Mouse (Mus musculus): Measurements from ENCODE around the gene Dmwd. TPM values are rescaled to one million over a fixed set of nuclear protein-coding genes. Genes with fewer than 3 reads are reported as not detected.
"Not testable (repeated sequence)": the region's sequence is repeated elsewhere in the genome, so short reads cannot be mapped to it uniquely, and the experiment has no call there.

Gene Dmwd
- polyA plus RNA-seq, 1 experiment, result 26.6 TPM

GRCm38 (mm10) chr7:19068707-19069106 lies 7.3 kb upstream of the Dmwd start:
- 2% methylated on average over 2 of the region's 2 CpGs for WGBS
- Histone ChIP-seq H3K4me3 (ENCODE audit: extremely low read depth, insufficient read depth, insufficient read length) (no peak overlapping the region), H3K4me1 (ENCODE audit: control insufficient read depth, insufficient read depth, insufficient read length) (no peaks in the 10 kb centered on the region), H3K27me3 (ENCODE audit: control insufficient read depth, insufficient read depth, low read length) (peaks cover 11% of the 10 kb centered on the region), H3K27ac (ENCODE audit: insufficient read depth, low read length) (no peak overlapping the region), H3K36me3 (ENCODE audit: control insufficient read depth, insufficient read depth, low read length) (no peaks in the 10 kb centered on the region)
- peak; percentile 57 to 69 for DNase-seq (ENCODE audit: low read depth in 1 of 2, low spot score in 2 of 2)
- TF ChIP-seq POLR2A (IDR thresholded peaks at IDR 0.05; ENCODE audit: low read depth, low read length), result no peak
- peak; percentile 78; the same call in 1 of the 2 replicates for TF ChIP-seq CTCF (IDR thresholded peaks at IDR 0.05; ENCODE audit: extremely low read depth, insufficient read depth, insufficient read length, insufficient replicate concordance)

DNA sequence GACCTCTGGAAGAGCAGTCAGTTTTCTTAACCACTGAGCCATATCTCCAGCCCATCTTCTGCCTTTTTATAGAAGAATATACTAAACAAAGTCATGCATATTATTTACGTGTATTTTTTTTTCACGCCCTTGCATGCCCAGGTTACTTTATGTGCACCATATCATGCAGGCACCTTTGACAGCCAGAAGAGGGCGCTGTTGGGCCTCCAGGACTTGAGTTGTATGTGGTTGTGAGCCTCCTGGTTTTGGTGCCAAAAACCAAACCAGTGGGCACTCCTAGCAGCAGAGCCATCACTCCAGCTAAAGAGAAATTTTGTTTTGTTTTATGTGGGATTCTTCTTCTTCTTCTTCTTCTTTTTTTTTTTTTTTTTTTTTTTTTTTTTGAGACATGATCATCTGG lies 6.5 kb upstream of the Dmwd start:
- TF ChIP-seq CTCF (IDR thresholded peaks at IDR 0.05; ENCODE audit: extremely low read depth, insufficient read depth, insufficient read length, insufficient replicate concordance), result peak; percentile 23; the same call in 1 of the 2 replicates
- TF ChIP-seq POLR2A (IDR thresholded peaks at IDR 0.05; ENCODE audit: low read depth, low read length), result no peak
- H3K27me3 ChIP-seq (ENCODE audit: control insufficient read depth, insufficient read depth, low read length), result peaks cover 13% of the 10 kb centered on the region
- H3K4me3 ChIP-seq (ENCODE audit: extremely low read depth, insufficient read depth, insufficient read length), result no peak overlapping the region
- 52% methylated on average over 3 of the region's 3 CpGs for WGBS
- DNase-seq (ENCODE audit: low read depth in 1 of 2, low spot score in 2 of 2), result no peak
- no peaks in the 10 kb centered on the region for H3K4me1 ChIP-seq (ENCODE audit: control insufficient read depth, insufficient read depth, insufficient read length)
- no peak overlapping the region for H3K27ac ChIP-seq (ENCODE audit: insufficient read depth, low read length)
- no peaks in the 10 kb centered on the region for H3K36me3 ChIP-seq (ENCODE audit: control insufficient read depth, insufficient read depth, low read length)

- not testable (repeated sequence) for H3K36me3 ChIP-seq (ENCODE audit: control insufficient read depth, insufficient read depth, low read length); H3K4me3 ChIP-seq (ENCODE audit: extremely low read depth, insufficient read depth, insufficient read length); H3K4me1 ChIP-seq (ENCODE audit: control insufficient read depth, insufficient read depth, insufficient read length); DNase-seq (ENCODE audit: low read depth in 1 of 2, low spot score in 2 of 2); H3K27ac ChIP-seq (ENCODE audit: insufficient read depth, low read length)
- WGBS, result 34% methylated on average over 3 of the region's 3 CpGs
- peaks cover 17% of the 10 kb centered on the region for H3K27me3 ChIP-seq (ENCODE audit: control insufficient read depth, insufficient read depth, low read length)
Observed at GRCm38 (mm10) chr7:19071024-19071423, 5.0 kb upstream of the Dmwd start.

DNA sequence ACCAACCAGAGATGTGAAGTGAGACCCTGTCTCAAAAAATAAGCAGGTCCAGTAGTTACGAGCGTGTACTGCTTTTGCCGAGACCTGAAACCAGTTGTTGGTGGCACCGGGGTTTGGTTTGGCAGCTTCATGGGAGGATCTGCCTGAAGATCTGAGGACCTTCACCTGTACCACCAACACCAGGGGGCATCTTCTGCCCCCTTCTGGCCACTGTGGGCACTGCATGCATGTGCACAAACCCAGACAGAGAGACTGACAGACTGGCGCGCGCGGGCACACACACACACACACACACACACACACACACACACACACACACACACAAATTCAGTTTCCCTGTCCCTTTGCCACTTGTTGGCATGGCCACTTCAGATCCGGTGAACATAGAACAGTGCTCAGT lies 2.5 kb upstream of the Dmwd start:
- DNase-seq (ENCODE audit: low read depth in 1 of 2, low spot score in 2 of 2), result no peak
- peaks cover 17% of the 10 kb centered on the region for H3K27me3 ChIP-seq (ENCODE audit: control insufficient read depth, insufficient read depth, low read length)
- 71% methylated on average over 9 of the region's 9 CpGs for WGBS
- no peak overlapping the region for H3K4me3 ChIP-seq (ENCODE audit: extremely low read depth, insufficient read depth, insufficient read length)
- peaks cover 19% of the 10 kb centered on the region for H3K4me1 ChIP-seq (ENCODE audit: control insufficient read depth, insufficient read depth, insufficient read length)
- TF ChIP-seq CTCF (IDR thresholded peaks at IDR 0.05; ENCODE audit: extremely low read depth, insufficient read depth, insufficient read length, insufficient replicate concordance) (0 out of 2 replicates have a peak, but pooled peaks have one; percentile 10), POLR2A (IDR thresholded peaks at IDR 0.05; ENCODE audit: low read depth, low read length) (no peak)
- no peaks in the 10 kb centered on the region for H3K36me3 ChIP-seq (ENCODE audit: control insufficient read depth, insufficient read depth, low read length)
- H3K27ac ChIP-seq (ENCODE audit: insufficient read depth, low read length), result no peak overlapping the region

- 94% methylated on average over 6 of the region's 6 CpGs for WGBS
- peaks cover 19% of the 10 kb centered on the region for H3K4me1 ChIP-seq (ENCODE audit: control insufficient read depth, insufficient read depth, insufficient read length)
Observed at GRCm38 (mm10) chr7:19074494-19074893, 1.5 kb upstream of the Dmwd start.

GRCm38 (mm10) chr7:19075231-19075630 lies 796 bp upstream of the Dmwd start:
- Histone ChIP-seq H3K4me3 (ENCODE audit: extremely low read depth, insufficient read depth, insufficient read length) (peak overlapping the region; percentile 14; the same call in 1 of the 2 replicates), H3K4me1 (ENCODE audit: control insufficient read depth, insufficient read depth, insufficient read length) (peaks cover 19% of the 10 kb centered on the region), H3K27me3 (ENCODE audit: control insufficient read depth, insufficient read depth, low read length) (peaks cover 19% of the 10 kb centered on the region), H3K36me3 (ENCODE audit: control insufficient read depth, insufficient read depth, low read length) (no peaks in the 10 kb centered on the region), H3K27ac (ENCODE audit: insufficient read depth, low read length) (no peak overlapping the region)
- WGBS, result 53% methylated on average over 5 of the region's 5 CpGs
- TF ChIP-seq CTCF (IDR thresholded peaks at IDR 0.05; ENCODE audit: extremely low read depth, insufficient read depth, insufficient read length, insufficient replicate concordance) (no peak), POLR2A (IDR thresholded peaks at IDR 0.05; ENCODE audit: low read depth, low read length) (no peak)
- no peak for DNase-seq (ENCODE audit: low read depth in 1 of 2, low spot score in 2 of 2)

More at GRCm38 (mm10) chr7:19074494-19074893, 1.5 kb upstream of the Dmwd start:
- Histone ChIP-seq H3K4me3 (ENCODE audit: extremely low read depth, insufficient read depth, insufficient read length) (no peak overlapping the region), H3K27me3 (ENCODE audit: control insufficient read depth, insufficient read depth, low read length) (peaks cover 20% of the 10 kb centered on the region), H3K27ac (ENCODE audit: insufficient read depth, low read length) (no peak overlapping the region), H3K36me3 (ENCODE audit: control insufficient read depth, insufficient read depth, low read length) (no peaks in the 10 kb centered on the region)
- DNase-seq (ENCODE audit: low read depth in 1 of 2, low spot score in 2 of 2), result no peak
- TF ChIP-seq POLR2A (IDR thresholded peaks at IDR 0.05; ENCODE audit: low read depth, low read length), result no peak
- TF ChIP-seq CTCF (IDR thresholded peaks at IDR 0.05; ENCODE audit: extremely low read depth, insufficient read depth, insufficient read length, insufficient replicate concordance), result no peak

- peak overlapping the region; percentile 34 for H3K4me3 ChIP-seq (ENCODE audit: extremely low read depth, insufficient read depth, insufficient read length)
- H3K36me3 ChIP-seq (ENCODE audit: control insufficient read depth, insufficient read depth, low read length), result no peaks in the 10 kb centered on the region
- TF ChIP-seq CTCF (IDR thresholded peaks at IDR 0.05; ENCODE audit: extremely low read depth, insufficient read depth, insufficient read length, insufficient replicate concordance), result no peak
- TF ChIP-seq POLR2A (IDR thresholded peaks at IDR 0.05; ENCODE audit: low read depth, low read length), result no peak
- H3K27ac ChIP-seq (ENCODE audit: insufficient read depth, low read length), result no peak overlapping the region; the same call in 1 of the 2 replicates
- WGBS, result under 1% methylated on average over 22 of the region's 22 CpGs
- H3K27me3 ChIP-seq (ENCODE audit: control insufficient read depth, insufficient read depth, low read length), result peaks cover 18% of the 10 kb centered on the region
- no peak for DNase-seq (ENCODE audit: low read depth in 1 of 2, low spot score in 2 of 2)
- peaks cover 19% of the 10 kb centered on the region for H3K4me1 ChIP-seq (ENCODE audit: control insufficient read depth, insufficient read depth, insufficient read length)
Observed at GRCm38 (mm10) chr7:19076586-19076991, 562 bp downstream of the Dmwd start.

Data from spleen, adult 2 months (tissue).